In the genomic region with DNA sequence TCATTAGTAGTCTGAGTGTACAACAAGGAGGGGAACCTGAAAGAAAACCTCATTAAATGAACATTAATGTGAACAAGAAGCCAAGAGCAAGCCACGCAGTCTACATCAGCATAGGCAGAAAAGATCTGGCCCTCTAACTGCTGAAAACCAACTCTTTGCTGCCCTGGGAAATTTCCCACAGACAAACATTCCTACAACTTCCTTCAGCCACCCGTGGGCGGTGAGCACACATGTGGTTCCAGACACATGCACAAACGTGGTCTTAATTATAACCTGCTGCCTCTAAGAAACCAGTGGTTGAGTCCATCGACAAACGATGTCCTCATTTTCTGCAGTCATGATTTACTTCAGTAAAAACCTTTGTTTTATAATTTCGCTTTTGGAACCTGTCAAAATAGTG, we compare ENCODE assay signal across 24 mouse cellular contexts.
DNase-seq lines count a peak whose midpoint lies in the region; ATAC-seq lines count a peak whose summit lies in the region.
"Had no signal": no experiment of that assay in that cellular context is flagged by ENCODE, and none has a peak within 500 bp of the region (broad histone marks: within the 10 kb centered on the region; RNA-seq: fewer than 3 reads in every experiment).

No protein-coding gene starts in this region.

- WGBS in embryonic facial prominence, embryonic 12.5 days: 27% methylated on average over 7 of the region's 7 CpGs
- WGBS in limb, embryonic 10.5 days: 42% methylated on average over 7 of the region's 7 CpGs

- peak overlapping the region; percentile 41 for H3K27ac ChIP-seq in embryonic facial prominence, embryonic 12.5 days
- H3K27ac ChIP-seq in limb, embryonic 10.5 days: peak overlapping the region; percentile 59; the same call in 1 of the 2 replicates
- H3K27ac ChIP-seq: forebrain, embryonic 13.5 days; heart, embryonic 13.5 days; hindbrain, embryonic 14.5 days; left cerebral cortex, adult 2 months; liver, embryonic 15.5 days; midbrain, embryonic 13.5 days; stomach, postnatal 0 days had no signal

- no peaks in the 10 kb centered on the region for H3K9me3 ChIP-seq in embryonic facial prominence, embryonic 12.5 days
- H3K9me3 ChIP-seq in limb, embryonic 10.5 days (replicated peaks): no peaks in the 10 kb centered on the region
- H3K9me3 ChIP-seq: forebrain, embryonic 13.5 days; G1E; heart, embryonic 13.5 days; liver, embryonic 15.5 days; midbrain, embryonic 13.5 days had no signal

- peak; percentile 44; the same call in 1 of the 2 replicates for ATAC-seq in embryonic facial prominence, embryonic 12.5 days (ENCODE audit: insufficient number of reproducible peaks, insufficient read depth, low FRiP score, low TSS enrichment)
- ATAC-seq: forebrain, embryonic 13.5 days; midbrain, embryonic 13.5 days had no signal

- no peak overlapping the region for H3K9ac ChIP-seq in embryonic facial prominence, embryonic 12.5 days
- H3K9ac ChIP-seq: forebrain, embryonic 13.5 days; heart, embryonic 13.5 days; hindbrain, embryonic 14.5 days; liver, embryonic 15.5 days; midbrain, embryonic 13.5 days had no signal

- no peaks in the 10 kb centered on the region for H3K27me3 ChIP-seq in embryonic facial prominence, embryonic 12.5 days
- H3K27me3 ChIP-seq in limb, embryonic 10.5 days (ENCODE audit: low read depth, poor library complexity, severe bottlenecking): no peaks in the 10 kb centered on the region
- H3K27me3 ChIP-seq: forebrain, embryonic 13.5 days; heart, embryonic 13.5 days; liver, embryonic 15.5 days; midbrain, embryonic 13.5 days had no signal

- DNase-seq in embryo, embryonic 11 days: peak; percentile 38
- no peak for DNase-seq in embryo, embryonic 10 days (ENCODE audit: low spot score)
- peak; percentile 48 for DNase-seq in limb, embryonic 10.5 days (ENCODE audit: low spot score)
- peak; percentile 14 for DNase-seq in skeletal muscle tissue, adult 2 months (ENCODE audit: low read depth, low spot score)
- DNase-seq in kidney, postnatal 36 days: no peak
- DNase-seq in urinary bladder, postnatal 36 days (ENCODE audit: low spot score in 2 of 2): no peak
- DNase-seq: adrenal gland, postnatal 36 days; cerebellum, adult 18-20 months; cerebellum, postnatal 25 days; heart, postnatal 36 days; kidney, adult 9 months; kidney, postnatal 25 days; layer of hippocampus, adult 9-11 months; left cerebral cortex, postnatal 4 days; lung, postnatal 10 days had no signal

- peaks cover 29% of the 10 kb centered on the region for H3K4me1 ChIP-seq in embryonic facial prominence, embryonic 12.5 days
- H3K4me1 ChIP-seq in limb, embryonic 10.5 days: peaks cover 45% of the 10 kb centered on the region
- H3K4me1 ChIP-seq: forebrain, embryonic 13.5 days; liver, embryonic 15.5 days; midbrain, embryonic 13.5 days had no signal

- H3K36me3 ChIP-seq in embryonic facial prominence, embryonic 12.5 days: no peaks in the 10 kb centered on the region
- H3K36me3 ChIP-seq in limb, embryonic 10.5 days: no peaks in the 10 kb centered on the region
- H3K36me3 ChIP-seq: G1E; heart, embryonic 13.5 days; liver, embryonic 15.5 days; midbrain, embryonic 13.5 days had no signal

- peak overlapping the region; percentile 11; the same call in 1 of the 2 replicates for H3K4me2 ChIP-seq in embryonic facial prominence, embryonic 12.5 days (replicated peaks)
- H3K4me2 ChIP-seq: forebrain, embryonic 13.5 days; heart, embryonic 13.5 days; hindbrain, embryonic 14.5 days; liver, embryonic 15.5 days; midbrain, embryonic 13.5 days had no signal

- H3K4me3 ChIP-seq in embryonic facial prominence, embryonic 12.5 days: no peak overlapping the region
- H3K4me3 ChIP-seq in limb, embryonic 10.5 days: no peak overlapping the region
- H3K4me3 ChIP-seq: forebrain, embryonic 13.5 days; heart, embryonic 13.5 days; left cerebral cortex, adult 2 months; liver, embryonic 15.5 days; midbrain, embryonic 13.5 days had no signal

Comparison
In these comparisons a context has a peak if more than half of its experiments do, and no peak if none do; other contexts are left out.
1. DNase-seq: peak in embryo, embryonic 11 days (single experiment), limb, embryonic 10.5 days (single experiment) and skeletal muscle tissue, adult 2 months (single experiment); none in embryo, embryonic 10 days (single experiment), kidney, postnatal 36 days (0 of 2) and urinary bladder, postnatal 36 days (0 of 2).